Mouse (Mus musculus): ENCODE results near the gene Gm16485.
A peak's percentile ranks its signal among the peaks of the same experiment; 100 is the strongest.

The Gm16485 gene

DNA sequence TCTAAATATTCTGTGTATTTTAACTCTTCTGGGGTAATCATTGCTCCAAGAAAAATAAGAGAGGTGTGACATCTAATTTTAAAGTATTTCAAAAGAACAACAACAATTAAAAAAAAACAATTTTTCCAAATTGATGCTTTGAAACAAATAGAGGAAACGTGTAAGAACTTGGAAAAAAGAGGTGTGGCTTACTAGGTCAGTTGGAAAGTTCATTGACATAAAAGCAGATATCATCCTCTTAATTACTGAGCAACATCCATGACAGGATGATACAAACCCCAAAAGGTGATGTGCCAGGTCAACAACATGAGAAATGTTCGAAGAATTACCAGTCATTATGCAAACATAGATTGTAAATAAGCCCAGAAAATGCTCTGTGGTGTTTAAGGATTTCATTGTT lies at the start of gene Gm16485:
TSS of gene Gm16485 (plus strand) at position 301 of the 400 bp plus-strand sequence.
- no peak for DNase-seq

DNA sequence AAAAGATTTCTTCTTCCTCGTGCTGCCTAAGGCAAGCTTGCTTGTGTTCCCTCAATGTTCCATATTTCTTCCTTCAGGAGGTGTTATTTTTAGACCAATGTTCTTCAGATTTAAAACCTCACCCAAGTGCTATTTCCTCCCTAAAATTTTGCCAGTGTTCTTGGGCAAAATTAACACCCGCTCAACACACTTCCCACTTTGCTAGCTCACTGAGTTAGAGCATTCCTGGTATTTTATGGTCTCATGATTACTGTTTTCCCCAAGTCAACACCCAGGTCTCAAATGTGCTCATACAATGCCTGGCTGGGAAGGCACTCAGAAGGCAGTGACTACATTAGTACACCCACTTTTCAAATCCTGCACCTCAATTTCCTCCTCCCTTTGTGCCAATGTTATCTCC lies 44.0 kb upstream of the Gm16485 start:
- DNase-seq: no peak

DNA sequence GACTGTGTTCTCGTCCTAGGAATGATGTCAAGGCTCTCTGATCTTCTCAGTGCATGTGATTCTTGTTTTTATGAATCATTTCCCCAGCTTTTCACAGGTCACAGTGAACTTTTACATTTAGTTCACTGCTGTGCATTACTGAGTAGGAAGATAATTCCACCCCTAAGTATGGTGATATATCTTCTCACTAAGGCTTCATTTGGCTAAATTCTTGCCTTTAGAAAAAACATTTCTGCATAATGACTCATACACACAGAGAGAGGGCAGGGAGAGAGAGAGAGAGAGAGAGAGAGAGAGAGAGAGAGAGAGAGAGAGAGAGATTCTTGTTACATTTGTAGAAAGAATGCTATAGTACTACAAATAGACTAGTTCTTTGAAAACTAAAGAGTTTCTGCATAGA lies 33.8 kb upstream of the Gm16485 start:
- DNase-seq: no peak

DNA sequence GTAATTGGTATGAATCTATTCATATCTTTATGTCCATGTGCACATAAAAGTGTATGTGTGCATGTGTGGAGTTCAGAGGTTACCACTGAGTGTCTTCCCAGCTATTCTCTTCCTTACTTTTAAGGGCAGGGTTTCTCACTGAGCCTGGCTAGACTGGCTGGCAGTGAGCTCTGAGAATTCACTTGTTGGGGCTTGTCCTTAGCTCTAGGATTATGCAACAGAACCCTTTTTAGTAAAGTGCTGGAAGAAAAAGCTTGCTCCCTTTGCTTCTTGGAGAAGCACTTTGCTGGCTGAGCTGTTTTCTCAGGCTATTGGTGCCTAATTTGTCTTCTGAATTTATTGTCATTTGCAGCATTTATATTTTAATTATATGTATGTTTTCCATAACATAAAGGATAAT lies 18.3 kb upstream of the Gm16485 start:
- no peak for DNase-seq

DNA sequence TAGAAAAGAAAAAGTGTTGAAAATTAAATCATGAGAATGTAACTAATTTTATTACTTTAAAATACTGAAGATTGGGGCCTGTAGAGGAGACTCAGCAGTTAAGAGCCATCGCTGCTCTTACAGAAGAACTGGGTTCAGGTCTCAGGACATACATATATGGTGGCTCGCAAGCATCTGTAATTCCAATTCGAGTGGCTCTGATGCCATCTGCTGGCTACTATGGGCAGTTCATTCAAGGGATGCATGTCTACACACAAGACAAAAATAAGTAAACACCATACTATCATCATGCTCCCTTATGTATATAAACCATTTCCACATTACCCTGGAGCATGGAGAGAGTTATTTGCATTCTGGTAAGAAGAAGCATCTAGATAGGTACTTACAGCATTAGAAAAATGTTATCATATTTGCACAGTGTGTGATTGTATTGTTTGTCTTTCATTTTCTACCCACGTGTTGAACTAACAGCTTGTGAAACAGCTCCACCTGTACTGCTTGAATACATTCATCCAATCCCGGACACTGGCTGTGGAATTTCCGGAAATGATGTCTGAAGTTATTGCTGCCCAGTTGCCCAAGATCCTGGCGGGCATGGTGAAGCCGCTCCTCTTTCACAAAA lies 7.0 kb upstream of the Gm16485 start:
- peak; percentile 53 for DNase-seq

DNA sequence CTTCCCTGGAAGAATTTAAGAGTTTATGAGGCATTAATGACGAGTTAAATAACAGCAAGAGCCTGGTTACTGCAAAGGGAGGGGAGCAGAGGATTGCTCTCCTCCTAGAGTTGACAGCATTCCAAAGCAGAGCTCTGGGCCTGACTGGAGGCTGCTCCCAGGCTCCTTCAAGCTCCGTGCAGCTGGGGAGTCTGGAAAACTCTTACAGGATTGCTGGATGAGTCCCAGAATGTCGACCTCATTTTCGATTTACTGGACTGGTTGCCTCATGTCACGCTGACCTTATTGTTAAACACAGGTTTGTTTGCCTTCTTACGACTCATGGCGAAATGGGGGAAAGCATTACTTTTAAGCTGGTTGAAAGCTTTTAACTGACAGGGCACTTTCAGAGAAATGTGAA lies 1.4 kb upstream of the Gm16485 start:
- DNase-seq: peak; percentile 70

DNA sequence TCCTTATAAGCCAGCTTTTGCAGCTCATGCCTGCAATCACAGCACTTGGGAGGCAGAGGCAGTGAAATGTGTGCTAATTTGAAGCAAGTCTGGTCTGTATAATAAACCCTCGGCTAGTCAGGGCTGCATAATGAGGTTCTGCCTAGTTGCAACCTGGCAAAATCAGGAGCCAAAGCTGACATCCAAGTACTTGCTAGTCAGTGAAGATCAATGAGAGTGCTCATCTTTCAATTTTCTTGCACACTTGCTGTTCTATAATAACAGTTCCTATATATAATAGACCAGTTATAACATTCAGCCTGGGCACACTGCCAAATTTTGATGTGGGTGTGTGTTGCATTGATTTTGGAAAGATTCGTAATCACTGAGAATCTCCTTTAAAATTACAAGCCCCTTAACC lies 6.2 kb downstream of the Gm16485 start:
- DNase-seq: no peak

DNA sequence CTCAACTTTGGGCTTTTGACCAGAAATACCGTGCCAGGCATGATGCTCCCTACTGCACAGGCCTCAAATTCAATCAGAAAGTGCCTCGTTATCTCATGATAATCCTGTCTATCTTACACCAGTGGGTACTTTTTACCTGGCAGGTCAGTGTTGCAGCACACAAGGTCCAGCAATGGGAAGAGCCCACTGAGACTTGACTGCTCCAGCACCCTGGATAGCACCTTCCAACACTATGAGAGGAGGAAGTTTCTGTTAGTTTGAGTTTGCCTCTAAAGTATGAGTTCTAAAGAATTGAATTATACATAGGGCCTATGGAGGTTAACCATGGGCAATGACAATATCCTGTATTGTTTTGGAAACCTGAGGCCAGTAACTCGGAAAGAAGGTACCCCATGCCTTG lies 10.7 kb downstream of the Gm16485 start:
- no peak for DNase-seq

DNA sequence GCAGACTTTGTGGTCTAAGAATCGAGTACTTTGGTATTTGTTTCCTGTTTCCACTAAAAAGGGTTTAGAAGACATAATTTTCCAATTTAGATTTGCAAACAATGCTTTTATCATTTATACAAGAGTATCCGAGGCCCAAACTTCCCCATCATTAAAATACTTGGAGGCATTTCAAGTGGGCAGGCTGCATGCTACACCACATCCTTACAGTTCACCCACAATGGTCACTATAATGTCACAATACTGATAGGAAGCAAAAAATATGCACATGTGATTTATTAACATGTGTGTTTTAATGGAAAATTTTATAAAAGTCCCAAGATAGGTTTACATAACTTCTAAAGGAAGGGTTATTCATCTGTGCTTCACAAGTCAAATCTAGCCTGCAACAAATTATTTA lies 24.9 kb downstream of the Gm16485 start:
- no peak for DNase-seq

DNA sequence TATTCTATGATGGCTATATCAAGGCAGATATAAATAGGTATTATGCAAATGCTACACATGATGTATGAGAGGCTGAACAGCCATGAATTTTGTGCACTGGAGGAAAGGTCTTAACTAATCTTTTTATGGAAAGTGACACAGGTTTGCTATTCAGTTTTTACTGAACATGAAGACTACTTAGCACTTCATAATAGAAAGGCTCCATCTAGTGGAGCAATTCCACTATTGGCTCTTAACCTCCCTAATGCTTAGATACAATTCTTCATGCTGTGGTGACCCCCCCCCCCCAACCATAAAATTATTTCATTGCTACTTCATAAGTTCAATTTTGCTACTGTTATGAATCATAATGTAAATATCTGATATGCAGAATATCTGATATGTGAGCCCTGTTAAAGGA lies 29.6 kb downstream of the Gm16485 start:
- DNase-seq: no peak

DNA sequence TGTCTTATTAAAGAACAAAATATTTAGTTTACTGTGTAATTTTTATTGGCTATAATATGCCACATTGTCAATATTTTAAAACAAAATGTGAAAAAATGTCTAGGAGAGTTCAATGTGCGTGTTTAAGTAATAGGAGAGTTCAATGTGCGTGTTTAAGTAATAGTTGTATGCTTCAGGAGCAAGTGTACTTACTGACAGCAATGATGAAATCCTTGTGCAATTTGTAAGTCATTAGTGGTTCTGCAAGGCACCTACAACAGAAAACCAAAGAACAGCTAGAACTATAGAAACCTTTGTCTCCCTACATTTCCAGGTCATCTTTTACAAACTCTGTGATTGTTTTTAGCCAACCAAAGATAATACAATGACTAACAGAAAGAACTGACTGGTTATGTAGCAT lies 43.5 kb downstream of the Gm16485 start:
- DNase-seq: no peak
